Mouse (Mus musculus): ENCODE data around the gene Crtam. TPM values are rescaled to one million over a fixed set of nuclear protein-coding genes. Genes with fewer than 3 reads are reported as not detected.

Crtam gene
- polyA plus RNA-seq, 1 experiment from 2014 or later, result not detected

- Histone ChIP-seq H3K4me2 (ENCODE audit: low read depth, low read length, severe bottlenecking) (no peak overlapping the region), H3K4me1 (replicated peaks; ENCODE audit: control insufficient read depth, insufficient read depth, low read length) (no peaks in the 10 kb centered on the region; the same call in 1 of the 2 replicates), H3K9ac (ENCODE audit: low read length) (peak overlapping the region; percentile 21; the same call in 1 of the 2 replicates), H3K9me3 (ENCODE audit: control insufficient read depth, low read length) (no peaks in the 10 kb centered on the region), H3K4me3 (ENCODE audit: low read depth, low read length) (no peak overlapping the region), H3K36me3 (ENCODE audit: control insufficient read depth, insufficient read depth, low read length) (no peaks in the 10 kb centered on the region), H3K27ac (ENCODE audit: low read depth, low read length) (no peak overlapping the region), H3K27me3 (ENCODE audit: control insufficient read depth, insufficient read depth, low read length) (no peaks in the 10 kb centered on the region)
- ATAC-seq (replicated peaks; ENCODE audit: low FRiP score), result peak; percentile 58; the same call in 1 of the 2 replicates
- 49% methylated on average over 4 of the region's 4 CpGs for WGBS
- peak; percentile 63 for DNase-seq (ENCODE audit: low spot score)
These were observed 14.4 kb downstream of the Crtam start for GRCm38 (mm10) chr9:40989940-40990588.

GRCm38 (mm10) chr9:40984313-40984712 is 20.1 kb downstream of the Crtam start:
- no peak for ATAC-seq (replicated peaks; ENCODE audit: low FRiP score)
- Histone ChIP-seq H3K27ac (ENCODE audit: low read depth, low read length) (no peak overlapping the region), H3K4me1 (replicated peaks; ENCODE audit: control insufficient read depth, insufficient read depth, low read length) (no peaks in the 10 kb centered on the region), H3K4me2 (ENCODE audit: low read depth, low read length, severe bottlenecking) (no peak overlapping the region), H3K9me3 (ENCODE audit: control insufficient read depth, low read length) (no peaks in the 10 kb centered on the region), H3K4me3 (ENCODE audit: low read depth, low read length) (no peak overlapping the region), H3K27me3 (ENCODE audit: control insufficient read depth, insufficient read depth, low read length) (no peaks in the 10 kb centered on the region), H3K9ac (ENCODE audit: low read length) (no peak overlapping the region), H3K36me3 (ENCODE audit: control insufficient read depth, insufficient read depth, low read length) (no peaks in the 10 kb centered on the region)
- no peak for DNase-seq (ENCODE audit: low spot score)
- WGBS, result 77% methylated on average over 3 of the region's 3 CpGs

- no peak overlapping the region for H3K4me2 ChIP-seq (ENCODE audit: low read depth, low read length, severe bottlenecking)
- no peaks in the 10 kb centered on the region for H3K9me3 ChIP-seq (ENCODE audit: control insufficient read depth, low read length)
- no peaks in the 10 kb centered on the region for H3K36me3 ChIP-seq (ENCODE audit: control insufficient read depth, insufficient read depth, low read length)
- H3K27me3 ChIP-seq (ENCODE audit: control insufficient read depth, insufficient read depth, low read length), result no peaks in the 10 kb centered on the region
- WGBS, result 92% methylated on average over 3 of the region's 3 CpGs
- DNase-seq (ENCODE audit: low spot score) (no peak), ATAC-seq (replicated peaks; ENCODE audit: low FRiP score) (no peak)
- no peak overlapping the region for H3K27ac ChIP-seq (ENCODE audit: low read depth, low read length)
- no peaks in the 10 kb centered on the region for H3K4me1 ChIP-seq (replicated peaks; ENCODE audit: control insufficient read depth, insufficient read depth, low read length)
- H3K9ac ChIP-seq (ENCODE audit: low read length), result no peak overlapping the region
- H3K4me3 ChIP-seq (ENCODE audit: low read depth, low read length), result no peak overlapping the region
These were observed 20.7 kb downstream of the Crtam start for GRCm38 (mm10) chr9:40983758-40984157.

- H3K36me3 ChIP-seq (ENCODE audit: control insufficient read depth, insufficient read depth, low read length), result no peaks in the 10 kb centered on the region
- no peaks in the 10 kb centered on the region for H3K27me3 ChIP-seq (ENCODE audit: control insufficient read depth, insufficient read depth, low read length)
- no peak overlapping the region for H3K27ac ChIP-seq (ENCODE audit: low read depth, low read length)
- H3K4me1 ChIP-seq (replicated peaks; ENCODE audit: control insufficient read depth, insufficient read depth, low read length), result no peaks in the 10 kb centered on the region
- no peak overlapping the region for H3K4me3 ChIP-seq (ENCODE audit: low read depth, low read length)
- H3K9me3 ChIP-seq (ENCODE audit: control insufficient read depth, low read length), result no peaks in the 10 kb centered on the region
- no peak for ATAC-seq (replicated peaks; ENCODE audit: low FRiP score)
- DNase-seq (ENCODE audit: low spot score), result no peak
- H3K4me2 ChIP-seq (ENCODE audit: low read depth, low read length, severe bottlenecking), result no peak overlapping the region
- no peak overlapping the region for H3K9ac ChIP-seq (ENCODE audit: low read length)
- 44% methylated on average over 6 of the region's 6 CpGs for WGBS
These were observed 21.9 kb downstream of the Crtam start for GRCm38 (mm10) chr9:40982480-40982879.

- DNase-seq (ENCODE audit: low spot score) (no peak), ATAC-seq (replicated peaks; ENCODE audit: low FRiP score) (no peak)
- no peaks in the 10 kb centered on the region for H3K9me3 ChIP-seq (ENCODE audit: control insufficient read depth, low read length)
- no peaks in the 10 kb centered on the region for H3K36me3 ChIP-seq (ENCODE audit: control insufficient read depth, insufficient read depth, low read length)
- no peak overlapping the region for H3K4me2 ChIP-seq (ENCODE audit: low read depth, low read length, severe bottlenecking)
- no peaks in the 10 kb centered on the region for H3K27me3 ChIP-seq (ENCODE audit: control insufficient read depth, insufficient read depth, low read length)
- H3K4me3 ChIP-seq (ENCODE audit: low read depth, low read length), result no peak overlapping the region
- H3K27ac ChIP-seq (ENCODE audit: low read depth, low read length), result no peak overlapping the region
- H3K4me1 ChIP-seq (replicated peaks; ENCODE audit: control insufficient read depth, insufficient read depth, low read length), result no peaks in the 10 kb centered on the region
- WGBS, result 82% methylated on average over 11 of the region's 11 CpGs
- no peak overlapping the region for H3K9ac ChIP-seq (ENCODE audit: low read length)
These were observed 30.2 kb downstream of the Crtam start for GRCm38 (mm10) chr9:40974042-40974801.

- DNase-seq (ENCODE audit: low spot score) (no peak), ATAC-seq (replicated peaks; ENCODE audit: low FRiP score) (no peak)
- peaks cover 21% of the 10 kb centered on the region for H3K27me3 ChIP-seq (ENCODE audit: control insufficient read depth, insufficient read depth, low read length)
- peak overlapping the region; percentile 46 for H3K4me3 ChIP-seq (ENCODE audit: low read depth, low read length)
- 10% methylated on average over 7 of the region's 7 CpGs for WGBS
- no peaks in the 10 kb centered on the region for H3K36me3 ChIP-seq (ENCODE audit: control insufficient read depth, insufficient read depth, low read length)
- H3K4me1 ChIP-seq (replicated peaks; ENCODE audit: control insufficient read depth, insufficient read depth, low read length), result peaks cover 6% of the 10 kb centered on the region; the same call in 1 of the 2 replicates
- H3K27ac ChIP-seq (ENCODE audit: low read depth, low read length), result no peak overlapping the region
- H3K9ac ChIP-seq (ENCODE audit: low read length), result peak overlapping the region; percentile 56
- H3K4me2 ChIP-seq (ENCODE audit: low read depth, low read length, severe bottlenecking), result peak overlapping the region; percentile 92
- no peaks in the 10 kb centered on the region for H3K9me3 ChIP-seq (ENCODE audit: control insufficient read depth, low read length)
These were observed 40.1 kb downstream of the Crtam start for GRCm38 (mm10) chr9:40964418-40964714.

- peaks cover 21% of the 10 kb centered on the region for H3K27me3 ChIP-seq (ENCODE audit: control insufficient read depth, insufficient read depth, low read length)
These were observed 40.6 kb downstream of the Crtam start, which contains the start of gene Jhy for GRCm38 (mm10) chr9:40963586-40964417. Jhy (minus strand) TSS chr9:40964118.

GRCm38 (mm10) chr9:40961401-40961800 is 43.0 kb downstream of the Crtam start:
- H3K4me2 ChIP-seq (ENCODE audit: low read depth, low read length, severe bottlenecking), result no peak overlapping the region
- no peak overlapping the region for H3K9ac ChIP-seq (ENCODE audit: low read length)
- no peak overlapping the region for H3K4me3 ChIP-seq (ENCODE audit: low read depth, low read length)
- peaks cover 6% of the 10 kb centered on the region; the same call in 1 of the 2 replicates for H3K4me1 ChIP-seq (replicated peaks; ENCODE audit: control insufficient read depth, insufficient read depth, low read length)
- H3K36me3 ChIP-seq (ENCODE audit: control insufficient read depth, insufficient read depth, low read length), result no peaks in the 10 kb centered on the region
- no peaks in the 10 kb centered on the region for H3K9me3 ChIP-seq (ENCODE audit: control insufficient read depth, low read length)
- ATAC-seq (replicated peaks; ENCODE audit: low FRiP score), result no peak
- H3K27me3 ChIP-seq (ENCODE audit: control insufficient read depth, insufficient read depth, low read length), result peaks cover 21% of the 10 kb centered on the region
- H3K27ac ChIP-seq (ENCODE audit: low read depth, low read length), result no peak overlapping the region
- 57% methylated on average over 3 of the region's 3 CpGs for WGBS
- DNase-seq (ENCODE audit: low spot score), result no peak

More at GRCm38 (mm10) chr9:40963586-40964417, 40.6 kb downstream of the Crtam start, which contains the start of gene Jhy:
- ATAC-seq (replicated peaks; ENCODE audit: low FRiP score) (peak; percentile 71; the same call in 1 of the 2 replicates), DNase-seq (ENCODE audit: low spot score) (peak; percentile 66)
- Histone ChIP-seq H3K4me3 (ENCODE audit: low read depth, low read length) (peak within 1 kb of the TSS; percentile 46), H3K9ac (ENCODE audit: low read length) (peak within 1 kb of the TSS; percentile 56), H3K36me3 (ENCODE audit: control insufficient read depth, insufficient read depth, low read length) (no peaks in the 10 kb centered on the region), H3K4me1 (replicated peaks; ENCODE audit: control insufficient read depth, insufficient read depth, low read length) (peaks cover 6% of the 10 kb centered on the region; the same call in 1 of the 2 replicates), H3K9me3 (ENCODE audit: control insufficient read depth, low read length) (no peaks in the 10 kb centered on the region), H3K4me2 (ENCODE audit: low read depth, low read length, severe bottlenecking) (peak within 1 kb of the TSS; percentile 92), H3K27ac (ENCODE audit: low read depth, low read length) (no peak within 1 kb of the TSS)
- under 1% methylated on average over 51 of the region's 51 CpGs for WGBS
